Mouse (Mus musculus): Measurements from ENCODE around the gene Krtap9-3.

GRCm38 (mm10) chr11:99630890-99631289 lies 33.0 kb upstream of the Krtap9-3 start:
- TF ChIP-seq TAL1 (IDR thresholded peaks at IDR 0.05; ENCODE audit: low read length) = no peak
- no peak for TF ChIP-seq GATA1 (IDR thresholded peaks at IDR 0.05; ENCODE audit: low read length)
